Mouse (Mus musculus) liver, embryonic 14.5 days (tissue): Measurements from ENCODE around the gene Gpc1.

ENCODE experiments used
- CTCF ChIP-seq: IDR thresholded peaks from 2 replicates; pipeline ENCODE4 v1.5.1; 2016; ENCODE audit warnings: antibody characterized with exemption, low read depth, control low read depth
- EP300 ChIP-seq: IDR thresholded peaks from 2 replicates; pipeline ENCODE4 v1.6.1; 2016; ENCODE audit warnings: antibody characterized with exemption, low read depth

GRCm38 (mm10) chr1:92791070-92791831 is 40.2 kb upstream of the Gpc1 start:
- TF ChIP-seq CTCF, result no peak
- no peak for TF ChIP-seq EP300
